Mouse (Mus musculus): ENCODE data around the gene Ddx31.

DNA sequence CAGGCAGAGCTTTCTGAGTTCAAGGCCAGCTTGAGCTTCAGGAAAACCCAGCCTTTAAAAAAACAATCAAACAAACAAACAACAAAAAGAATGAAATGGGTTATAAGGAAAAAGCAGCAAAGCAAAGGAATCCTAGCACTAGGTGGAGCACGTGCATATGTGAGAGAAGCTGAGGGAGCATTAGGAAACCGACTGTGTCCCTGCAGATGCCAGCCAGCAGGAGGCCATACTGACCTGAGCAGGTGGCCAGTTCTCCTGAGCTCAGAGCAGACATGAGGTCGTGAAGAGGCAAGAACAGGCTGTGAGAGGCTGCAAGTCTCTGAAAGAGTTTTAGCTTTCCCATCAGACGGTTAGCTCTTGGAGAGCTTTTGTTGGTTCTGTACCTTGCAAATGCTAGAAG is 10.9 kb upstream of the Ddx31 start:
- TF ChIP-seq GATA1 (IDR thresholded peaks at IDR 0.05; ENCODE audit: borderline replicate concordance, low read length) (no peak), FLI1 (IDR thresholded peaks at IDR 0.05; ENCODE audit: low read length) (no peak)
